Mouse (Mus musculus): ENCODE results near the gene Trem1. TPM values are rescaled to one million over a fixed set of nuclear protein-coding genes. Genes with fewer than 3 reads are reported as not detected.

Trem1 gene
- polyA plus RNA-seq, 1 experiment from 2014 or later: not detected

DNA sequence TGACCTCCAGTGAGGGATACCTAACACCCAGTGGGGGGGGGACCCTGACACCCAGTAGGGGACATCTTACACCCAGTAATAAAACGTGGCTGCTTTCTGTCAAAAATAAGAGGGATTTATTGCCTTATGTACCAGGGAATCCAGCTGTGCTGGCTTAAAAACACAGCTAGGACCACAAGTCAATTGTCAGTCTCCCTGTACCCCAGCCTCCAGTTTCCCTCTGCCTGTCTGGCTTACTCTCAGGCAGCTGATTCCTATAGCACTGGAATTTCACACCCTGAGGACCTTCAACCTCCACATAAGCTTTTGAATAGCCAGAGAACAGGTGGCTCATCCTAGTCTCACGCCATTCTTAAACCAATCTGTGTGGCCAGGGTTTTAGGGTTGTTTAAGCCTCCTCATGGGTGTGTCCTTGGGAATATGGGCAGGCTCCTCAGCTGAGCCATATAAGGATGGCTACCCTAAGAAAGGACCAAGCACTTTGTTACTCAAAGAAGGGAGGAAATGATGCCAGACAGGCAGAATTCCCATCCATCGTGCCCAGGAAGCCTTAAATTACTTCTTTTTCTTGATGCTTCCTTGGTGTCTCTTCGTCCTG is 3.3 kb downstream of the Trem1 start:
- WGBS: 60% methylated on average over 4 of the region's 4 CpGs
- Histone ChIP-seq H3K4me1 (replicated peaks; ENCODE audit: control insufficient read depth, insufficient read depth, low read length) (no peaks in the 10 kb centered on the region), H3K9me3 (ENCODE audit: control insufficient read depth, low read length) (no peaks in the 10 kb centered on the region), H3K4me3 (replicated peaks; ENCODE audit: low read length) (no peak overlapping the region), H3K4me2 (ENCODE audit: low read length) (no peak overlapping the region), H3K36me3 (ENCODE audit: control insufficient read depth, insufficient read depth) (no peaks in the 10 kb centered on the region), H3K27ac (ENCODE audit: low read length) (no peak overlapping the region), H3K27me3 (replicated peaks; ENCODE audit: control insufficient read depth, insufficient read depth, low read length) (no peaks in the 10 kb centered on the region), H3K9ac (replicated peaks; ENCODE audit: low read depth, low read length) (no peak overlapping the region)
- ATAC-seq: no peak

DNA sequence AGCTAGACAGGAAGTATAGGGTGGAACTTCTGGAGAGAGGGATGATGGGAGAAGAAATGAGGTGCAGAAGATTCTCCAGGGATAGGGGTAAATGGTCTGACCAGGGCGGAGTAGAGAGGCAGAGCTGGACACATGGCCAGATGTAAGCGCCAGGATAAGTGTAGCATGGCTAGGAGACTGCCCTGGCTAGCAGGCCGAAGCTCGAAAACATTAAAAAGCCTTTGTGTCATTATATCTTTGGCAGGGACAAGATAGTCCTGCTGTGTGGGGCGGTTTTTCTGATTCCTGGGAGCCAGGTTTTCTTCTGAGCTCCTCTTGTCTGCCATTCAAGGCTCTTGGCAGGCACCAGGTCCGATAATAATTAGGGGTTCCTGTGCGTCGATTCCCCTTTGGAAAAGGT is 5.1 kb downstream of the Trem1 start:
- WGBS: 83% methylated on average over 8 of the region's 8 CpGs
- no peak overlapping the region for H3K4me2 ChIP-seq (ENCODE audit: low read length)
- no peak for ATAC-seq
- H3K4me3 ChIP-seq (replicated peaks; ENCODE audit: low read length): no peak overlapping the region
- H3K9me3 ChIP-seq (ENCODE audit: control insufficient read depth, low read length): no peaks in the 10 kb centered on the region
- H3K27ac ChIP-seq (ENCODE audit: low read length): no peak overlapping the region
- no peaks in the 10 kb centered on the region for H3K36me3 ChIP-seq (ENCODE audit: control insufficient read depth, insufficient read depth)
- no peaks in the 10 kb centered on the region for H3K4me1 ChIP-seq (replicated peaks; ENCODE audit: control insufficient read depth, insufficient read depth, low read length)
- H3K27me3 ChIP-seq (replicated peaks; ENCODE audit: control insufficient read depth, insufficient read depth, low read length): no peaks in the 10 kb centered on the region
- no peak overlapping the region for H3K9ac ChIP-seq (replicated peaks; ENCODE audit: low read depth, low read length)

DNA sequence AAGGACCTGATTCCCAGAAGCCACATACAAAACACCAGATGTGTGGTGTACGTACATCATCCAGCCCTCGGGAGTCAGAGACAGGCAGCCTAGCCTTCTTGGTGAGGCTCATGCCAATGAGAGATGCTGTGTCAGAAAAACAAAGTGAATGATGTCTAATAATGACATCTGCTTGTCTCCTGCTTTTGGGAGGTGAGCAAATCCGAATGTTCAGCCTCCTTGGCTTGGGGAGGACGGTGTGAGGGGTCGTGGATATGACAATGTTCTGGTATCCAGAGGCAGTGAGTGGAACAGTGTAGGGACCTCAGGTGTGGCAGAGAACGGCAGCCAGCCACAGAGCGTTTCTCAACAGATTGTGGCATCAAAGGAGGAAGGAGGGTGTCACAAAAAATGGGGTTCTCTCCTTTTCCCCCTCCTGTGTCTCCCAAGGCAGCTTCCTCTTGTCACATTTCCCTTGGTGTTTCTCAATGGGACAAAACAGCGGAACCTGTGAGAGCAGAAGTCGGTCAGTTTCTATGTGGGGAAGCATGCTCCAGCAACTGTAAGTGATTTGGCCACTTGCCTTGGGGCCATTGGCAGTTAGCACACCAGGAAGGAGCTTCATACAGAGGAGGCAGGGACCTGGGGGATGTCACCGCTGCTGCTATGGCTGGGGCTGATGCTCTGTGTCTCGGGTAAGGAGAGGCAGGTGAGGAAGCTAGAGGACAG is 14.8 kb downstream of the Trem1 start, which contains the start of gene Trem3:
TSS of gene Trem3 (plus strand) at position 557 of the 708 bp plus-strand sequence.
- no peak within 1 kb of the TSS for H3K27ac ChIP-seq (ENCODE audit: low read length)
- no peak within 1 kb of the TSS for H3K4me2 ChIP-seq (ENCODE audit: low read length)
- H3K36me3 ChIP-seq (ENCODE audit: control insufficient read depth, insufficient read depth): no peaks in the 10 kb centered on the region
- no peaks in the 10 kb centered on the region for H3K4me1 ChIP-seq (replicated peaks; ENCODE audit: control insufficient read depth, insufficient read depth, low read length)
- no peak within 1 kb of the TSS for H3K4me3 ChIP-seq (replicated peaks; ENCODE audit: low read length)
- no peak within 1 kb of the TSS for H3K9ac ChIP-seq (replicated peaks; ENCODE audit: low read depth, low read length)
- 85% methylated on average over 11 of the region's 11 CpGs for WGBS
- no peaks in the 10 kb centered on the region for H3K27me3 ChIP-seq (replicated peaks; ENCODE audit: control insufficient read depth, insufficient read depth, low read length)
- no peaks in the 10 kb centered on the region for H3K9me3 ChIP-seq (ENCODE audit: control insufficient read depth, low read length)
- no peak for ATAC-seq

DNA sequence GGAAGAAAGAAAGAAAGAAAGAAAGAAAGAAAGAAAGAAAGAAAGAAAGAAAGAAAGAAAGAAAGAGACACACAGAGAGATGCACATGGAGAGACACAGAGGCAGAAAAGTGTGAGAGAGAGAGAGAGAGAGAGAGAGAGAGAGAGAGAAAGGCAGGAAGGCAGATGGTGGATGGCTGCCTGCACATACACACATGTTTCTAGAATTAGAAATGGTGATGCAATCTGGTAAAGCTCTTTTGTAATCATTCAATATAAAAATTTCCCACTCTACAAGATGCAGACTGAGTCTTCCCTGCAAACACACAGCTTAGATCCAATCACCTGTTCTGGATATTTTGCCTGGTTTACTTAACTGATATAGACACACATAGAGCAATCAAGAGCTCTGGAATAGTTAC is 16.5 kb downstream of the Trem1 start:
- Histone ChIP-seq H3K4me2 (ENCODE audit: low read length) (no peak overlapping the region), H3K4me1 (replicated peaks; ENCODE audit: control insufficient read depth, insufficient read depth, low read length) (no peaks in the 10 kb centered on the region), H3K36me3 (ENCODE audit: control insufficient read depth, insufficient read depth) (no peaks in the 10 kb centered on the region), H3K27me3 (replicated peaks; ENCODE audit: control insufficient read depth, insufficient read depth, low read length) (no peaks in the 10 kb centered on the region), H3K4me3 (replicated peaks; ENCODE audit: low read length) (no peak overlapping the region), H3K9me3 (ENCODE audit: control insufficient read depth, low read length) (no peaks in the 10 kb centered on the region), H3K27ac (ENCODE audit: low read length) (no peak overlapping the region), H3K9ac (replicated peaks; ENCODE audit: low read depth, low read length) (no peak overlapping the region)
- ATAC-seq: no peak

DNA sequence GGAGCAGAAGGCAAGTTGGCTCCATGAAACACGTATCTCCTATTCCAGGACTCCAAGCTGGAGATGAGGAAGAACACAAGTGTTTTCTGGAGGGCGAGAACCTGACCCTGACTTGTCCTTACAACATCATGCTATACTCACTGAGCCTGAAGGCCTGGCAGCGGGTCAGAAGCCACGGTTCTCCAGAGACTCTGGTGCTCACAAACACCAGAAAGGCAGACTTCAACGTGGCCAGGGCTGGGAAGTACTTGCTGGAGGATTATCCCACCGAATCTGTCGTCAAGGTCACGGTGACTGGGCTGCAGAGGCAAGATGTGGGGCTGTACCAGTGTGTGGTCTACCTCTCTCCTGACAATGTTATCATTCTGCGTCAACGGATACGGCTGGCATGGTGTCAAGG is 16.9 kb downstream of the Trem1 start:
- Histone ChIP-seq H3K4me1 (replicated peaks; ENCODE audit: control insufficient read depth, insufficient read depth, low read length) (no peaks in the 10 kb centered on the region), H3K4me3 (replicated peaks; ENCODE audit: low read length) (no peak overlapping the region), H3K4me2 (ENCODE audit: low read length) (no peak overlapping the region), H3K36me3 (ENCODE audit: control insufficient read depth, insufficient read depth) (no peaks in the 10 kb centered on the region), H3K9me3 (ENCODE audit: control insufficient read depth, low read length) (no peaks in the 10 kb centered on the region), H3K27me3 (replicated peaks; ENCODE audit: control insufficient read depth, insufficient read depth, low read length) (no peaks in the 10 kb centered on the region), H3K9ac (replicated peaks; ENCODE audit: low read depth, low read length) (no peak overlapping the region), H3K27ac (ENCODE audit: low read length) (no peak overlapping the region)
- ATAC-seq: no peak
- WGBS: 84% methylated on average over 11 of the region's 11 CpGs

DNA sequence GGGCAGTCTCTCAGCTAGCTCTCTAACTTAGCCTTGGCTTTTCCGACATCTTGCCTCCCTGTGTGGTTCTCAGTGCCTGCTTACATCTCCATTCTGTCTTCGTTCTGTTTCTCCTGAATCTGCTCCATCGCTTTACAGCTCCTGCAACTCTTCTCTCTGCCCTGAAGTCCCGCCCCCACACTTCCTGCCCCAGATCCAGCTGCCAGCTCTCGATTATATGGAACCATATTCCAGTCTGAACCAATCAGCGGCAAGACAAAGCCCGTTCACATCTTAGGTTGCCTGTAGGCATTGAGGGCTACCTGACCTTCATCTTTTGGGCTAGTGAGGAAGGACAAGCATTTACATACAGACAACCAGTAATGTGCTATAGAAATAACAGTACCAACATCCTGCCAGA is 18.1 kb downstream of the Trem1 start:
- Histone ChIP-seq H3K4me1 (replicated peaks; ENCODE audit: control insufficient read depth, insufficient read depth, low read length) (no peaks in the 10 kb centered on the region), H3K9ac (replicated peaks; ENCODE audit: low read depth, low read length) (no peak overlapping the region), H3K4me2 (ENCODE audit: low read length) (no peak overlapping the region), H3K9me3 (ENCODE audit: control insufficient read depth, low read length) (no peaks in the 10 kb centered on the region), H3K36me3 (ENCODE audit: control insufficient read depth, insufficient read depth) (no peaks in the 10 kb centered on the region), H3K4me3 (replicated peaks; ENCODE audit: low read length) (no peak overlapping the region), H3K27ac (ENCODE audit: low read length) (no peak overlapping the region), H3K27me3 (replicated peaks; ENCODE audit: control insufficient read depth, insufficient read depth, low read length) (no peaks in the 10 kb centered on the region)
- WGBS: 95% methylated on average over 7 of the region's 7 CpGs
- no peak for ATAC-seq

DNA sequence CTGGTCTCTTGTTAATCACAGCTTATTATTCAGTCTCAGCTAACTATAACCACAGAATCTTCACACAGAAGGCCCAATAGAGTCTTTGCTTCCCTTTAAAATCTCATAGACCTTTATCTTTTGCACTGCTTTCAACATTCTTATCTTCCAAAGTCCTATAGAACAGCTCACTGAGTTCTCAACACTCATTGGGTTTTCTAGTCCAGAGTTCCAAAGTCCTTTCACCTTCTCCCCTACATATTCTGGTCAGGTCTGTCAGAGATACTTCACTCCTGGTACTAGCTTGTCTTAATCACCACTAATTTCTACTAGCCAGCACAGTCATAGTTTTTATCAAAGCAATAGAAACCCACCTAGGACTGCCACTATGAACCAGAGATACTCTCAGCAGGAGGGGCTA is 24.0 kb downstream of the Trem1 start:
- Histone ChIP-seq H3K4me1 (replicated peaks; ENCODE audit: control insufficient read depth, insufficient read depth, low read length) (no peaks in the 10 kb centered on the region), H3K27ac (ENCODE audit: low read length) (no peak overlapping the region), H3K4me3 (replicated peaks; ENCODE audit: low read length) (no peak overlapping the region), H3K36me3 (ENCODE audit: control insufficient read depth, insufficient read depth) (no peaks in the 10 kb centered on the region), H3K27me3 (replicated peaks; ENCODE audit: control insufficient read depth, insufficient read depth, low read length) (no peaks in the 10 kb centered on the region), H3K9me3 (ENCODE audit: control insufficient read depth, low read length) (peaks cover 16% of the 10 kb centered on the region), H3K4me2 (ENCODE audit: low read length) (no peak overlapping the region), H3K9ac (replicated peaks; ENCODE audit: low read depth, low read length) (no peak overlapping the region)
- ATAC-seq: no peak

DNA sequence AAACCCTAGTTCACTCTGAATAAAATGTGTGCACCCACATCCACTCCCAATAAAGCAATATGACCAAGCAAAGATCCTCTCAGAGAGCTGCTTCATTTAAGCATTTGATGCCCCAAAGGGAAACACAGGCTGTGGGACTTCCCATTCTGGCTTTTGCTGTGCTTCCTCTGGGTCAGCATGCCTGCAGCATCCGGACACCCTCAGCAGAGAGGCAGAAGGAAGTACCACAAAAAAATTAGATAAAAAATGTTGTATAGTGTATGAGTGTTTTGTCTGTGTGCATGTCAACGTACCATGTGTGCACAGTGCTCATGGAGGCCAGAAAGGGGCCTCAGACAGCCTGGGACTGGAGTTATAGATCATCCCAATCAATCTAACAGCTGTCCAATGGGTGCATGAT is 29.3 kb downstream of the Trem1 start:
- Histone ChIP-seq H3K4me2 (ENCODE audit: low read length) (no peak overlapping the region), H3K9me3 (ENCODE audit: control insufficient read depth, low read length) (peaks cover 16% of the 10 kb centered on the region), H3K36me3 (ENCODE audit: control insufficient read depth, insufficient read depth) (no peaks in the 10 kb centered on the region), H3K9ac (replicated peaks; ENCODE audit: low read depth, low read length) (no peak overlapping the region), H3K27me3 (replicated peaks; ENCODE audit: control insufficient read depth, insufficient read depth, low read length) (no peaks in the 10 kb centered on the region), H3K4me1 (replicated peaks; ENCODE audit: control insufficient read depth, insufficient read depth, low read length) (no peaks in the 10 kb centered on the region), H3K27ac (ENCODE audit: low read length) (no peak overlapping the region), H3K4me3 (replicated peaks; ENCODE audit: low read length) (no peak overlapping the region)
- ATAC-seq: no peak
- WGBS: 86% methylated on average over 2 of the region's 2 CpGs

DNA sequence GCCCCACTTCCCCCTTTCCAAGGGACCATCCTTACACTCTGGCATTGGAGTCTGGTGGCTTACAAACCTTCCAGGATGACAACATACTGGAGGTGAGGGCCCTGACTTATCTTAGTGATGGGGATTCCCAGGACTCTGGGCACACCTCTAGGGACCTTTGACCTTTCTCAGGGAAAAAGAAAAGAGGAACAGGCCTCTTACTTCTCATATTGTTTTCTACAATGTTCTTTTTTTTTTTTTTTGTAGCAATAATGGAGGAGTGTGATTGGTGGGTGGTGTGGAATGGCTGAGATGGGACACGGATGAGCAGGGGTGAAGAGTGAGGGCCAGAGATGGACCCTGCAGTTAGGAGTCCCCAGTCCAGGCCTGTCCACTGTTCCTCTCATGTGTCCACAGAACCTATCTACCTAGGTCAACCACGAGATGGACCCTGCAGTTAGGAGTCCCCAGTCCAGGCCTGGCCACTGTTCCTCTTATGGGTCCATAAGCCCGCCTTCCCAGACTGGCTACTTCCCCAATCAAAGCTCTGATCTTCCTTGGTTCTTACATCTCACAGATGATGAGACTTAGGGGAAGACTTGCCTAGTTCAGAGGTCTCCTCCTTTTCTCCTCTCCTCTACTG is 31.3 kb downstream of the Trem1 start, which contains the start of gene Treml4:
TSS of gene Treml4 (plus strand) at position 555 of the 622 bp plus-strand sequence.
- Histone ChIP-seq H3K27ac (ENCODE audit: low read length) (no peak within 1 kb of the TSS), H3K36me3 (ENCODE audit: control insufficient read depth, insufficient read depth) (no peaks in the 10 kb centered on the region), H3K27me3 (replicated peaks; ENCODE audit: control insufficient read depth, insufficient read depth, low read length) (no peaks in the 10 kb centered on the region), H3K4me1 (replicated peaks; ENCODE audit: control insufficient read depth, insufficient read depth, low read length) (no peaks in the 10 kb centered on the region), H3K4me2 (ENCODE audit: low read length) (no peak within 1 kb of the TSS), H3K4me3 (replicated peaks; ENCODE audit: low read length) (no peak within 1 kb of the TSS), H3K9ac (replicated peaks; ENCODE audit: low read depth, low read length) (no peak within 1 kb of the TSS), H3K9me3 (ENCODE audit: control insufficient read depth, low read length) (peaks cover 14% of the 10 kb centered on the region)
- ATAC-seq: no peak
- 89% methylated on average over 3 of the region's 3 CpGs for WGBS
